Mouse (Mus musculus): ENCODE data around the gene Gm49711.

Gene Gm49711

DNA sequence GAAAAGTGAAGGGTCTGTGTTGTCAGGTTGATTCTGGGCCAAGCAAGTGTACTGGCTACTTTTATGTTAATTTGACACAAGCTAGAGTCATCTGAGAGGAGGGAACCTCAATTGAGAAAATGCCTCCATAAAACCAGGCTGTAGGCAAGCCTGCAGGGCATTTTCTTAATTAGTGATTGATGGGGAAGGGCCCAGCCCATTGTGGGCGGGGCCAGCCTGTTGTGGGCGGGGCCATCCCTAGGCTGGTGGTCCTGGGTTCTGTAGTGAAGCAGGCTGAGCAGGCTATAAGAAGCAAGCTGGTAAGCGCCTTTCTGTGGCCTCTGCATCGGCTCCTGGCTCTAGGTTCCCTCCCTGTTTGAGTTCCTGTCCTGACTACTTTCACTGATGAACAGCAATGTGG, 69.1 kb downstream of the Gm49711 start:
- no peak for DNase-seq

DNA sequence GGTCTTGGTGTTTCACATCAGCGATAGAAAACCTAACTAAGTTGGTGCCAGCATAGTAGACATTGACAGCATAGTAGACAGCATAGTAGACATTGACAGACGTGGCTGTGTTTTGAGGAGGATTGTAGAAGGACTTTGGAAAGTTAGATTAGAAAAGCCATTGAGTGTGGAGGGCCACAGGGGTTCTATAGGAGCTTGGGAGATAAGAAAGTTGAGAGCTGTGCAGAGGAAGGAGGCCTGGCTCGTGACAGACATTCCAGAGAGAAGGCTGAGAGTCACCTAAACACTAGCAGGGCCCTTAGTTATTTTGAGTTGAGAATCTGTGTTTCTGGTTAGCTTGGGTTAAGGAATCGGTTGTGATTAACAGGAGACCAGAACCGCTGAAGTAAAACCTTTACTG, 69.5 kb downstream of the Gm49711 start:
- DNase-seq, result no peak

DNA sequence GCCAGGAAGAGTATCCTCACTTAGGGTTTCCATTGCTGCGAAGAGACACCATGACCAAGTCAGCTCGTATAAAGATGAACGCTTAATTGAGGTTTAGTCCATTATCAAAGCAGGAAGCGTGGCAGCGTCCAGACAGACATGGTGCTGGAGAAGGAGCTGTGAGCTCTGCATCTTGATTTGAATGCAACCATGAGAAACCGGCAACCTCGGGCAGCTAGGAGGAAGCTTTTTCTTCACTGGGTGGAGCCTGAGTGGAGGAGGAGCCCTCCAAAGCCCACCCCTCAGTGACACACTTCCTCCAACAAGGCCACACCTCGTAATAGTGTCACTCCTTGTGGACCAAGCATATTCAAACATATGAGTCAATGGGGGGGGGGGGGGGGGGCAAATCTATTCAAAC, 71.7 kb downstream of the Gm49711 start:
- no peak for DNase-seq

DNA sequence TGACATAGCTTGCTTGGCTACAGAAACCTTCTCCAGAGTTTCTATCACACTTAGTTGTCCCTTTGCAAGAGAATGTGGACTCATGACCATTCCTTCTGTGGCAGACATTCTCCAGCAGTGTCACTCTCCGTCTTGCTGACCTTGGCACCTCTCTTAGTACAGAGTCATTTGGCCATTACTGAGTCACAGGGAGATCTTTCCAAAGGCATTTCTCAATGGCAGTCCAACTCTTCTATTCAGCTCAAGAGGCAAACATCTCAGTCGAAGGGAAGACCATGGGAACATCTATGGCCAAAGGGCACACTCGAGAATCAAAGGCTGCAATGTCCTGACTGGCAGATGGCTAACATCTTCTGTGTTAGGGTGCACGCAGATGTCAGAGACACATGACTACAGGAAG, 74.4 kb downstream of the Gm49711 start:
- DNase-seq, result no peak

DNA sequence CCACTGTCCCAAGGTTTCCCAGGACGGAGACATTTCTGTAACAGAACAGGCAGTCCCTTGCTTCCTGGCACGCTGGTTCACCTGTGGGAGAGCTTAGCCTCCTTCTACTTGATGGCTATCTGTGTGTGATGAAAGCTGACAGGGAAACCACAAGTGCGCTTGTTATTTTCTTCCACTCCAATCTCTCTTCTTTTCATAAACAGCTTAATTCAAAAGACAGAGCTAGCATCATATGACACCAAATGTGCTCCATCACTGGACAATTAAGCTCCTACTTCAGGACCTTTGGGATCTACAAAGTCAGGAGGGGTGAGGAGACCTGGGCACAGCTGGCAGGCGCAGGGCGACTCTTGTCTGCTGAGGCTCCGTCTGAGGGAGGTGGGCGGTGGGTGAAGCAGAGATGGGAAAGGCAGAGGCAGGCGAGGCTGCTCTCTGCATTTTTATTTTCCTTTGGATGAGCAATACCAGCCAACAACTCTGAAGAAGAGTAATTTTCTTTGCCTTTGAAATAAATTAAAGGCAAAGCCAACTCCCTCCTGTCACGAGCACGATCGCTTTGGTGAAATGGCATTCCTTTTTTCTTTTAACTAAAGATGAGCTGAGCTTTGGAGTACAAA, 76.1 kb downstream of the Gm49711 start:
- no peak for DNase-seq

DNA sequence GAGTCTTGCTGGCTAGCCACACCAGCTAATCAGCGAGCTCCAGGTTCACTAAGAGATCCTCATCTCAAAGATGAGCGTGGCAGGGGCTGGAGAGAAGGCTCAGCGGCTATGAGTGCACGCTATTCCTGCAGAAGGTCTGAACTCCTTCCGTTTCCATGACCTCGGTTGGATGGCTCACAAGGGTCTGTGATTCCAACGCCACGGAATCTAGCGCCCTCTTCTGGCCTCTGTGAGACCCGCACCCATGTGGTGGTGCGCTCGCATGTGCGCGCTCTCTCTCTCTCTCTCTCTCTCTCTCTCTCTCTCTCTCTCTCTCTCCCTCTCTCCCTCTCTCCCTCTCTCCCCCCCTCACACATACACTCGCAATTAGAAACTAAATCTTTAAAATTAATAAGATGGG, 78.2 kb downstream of the Gm49711 start:
- no peak for DNase-seq

DNA sequence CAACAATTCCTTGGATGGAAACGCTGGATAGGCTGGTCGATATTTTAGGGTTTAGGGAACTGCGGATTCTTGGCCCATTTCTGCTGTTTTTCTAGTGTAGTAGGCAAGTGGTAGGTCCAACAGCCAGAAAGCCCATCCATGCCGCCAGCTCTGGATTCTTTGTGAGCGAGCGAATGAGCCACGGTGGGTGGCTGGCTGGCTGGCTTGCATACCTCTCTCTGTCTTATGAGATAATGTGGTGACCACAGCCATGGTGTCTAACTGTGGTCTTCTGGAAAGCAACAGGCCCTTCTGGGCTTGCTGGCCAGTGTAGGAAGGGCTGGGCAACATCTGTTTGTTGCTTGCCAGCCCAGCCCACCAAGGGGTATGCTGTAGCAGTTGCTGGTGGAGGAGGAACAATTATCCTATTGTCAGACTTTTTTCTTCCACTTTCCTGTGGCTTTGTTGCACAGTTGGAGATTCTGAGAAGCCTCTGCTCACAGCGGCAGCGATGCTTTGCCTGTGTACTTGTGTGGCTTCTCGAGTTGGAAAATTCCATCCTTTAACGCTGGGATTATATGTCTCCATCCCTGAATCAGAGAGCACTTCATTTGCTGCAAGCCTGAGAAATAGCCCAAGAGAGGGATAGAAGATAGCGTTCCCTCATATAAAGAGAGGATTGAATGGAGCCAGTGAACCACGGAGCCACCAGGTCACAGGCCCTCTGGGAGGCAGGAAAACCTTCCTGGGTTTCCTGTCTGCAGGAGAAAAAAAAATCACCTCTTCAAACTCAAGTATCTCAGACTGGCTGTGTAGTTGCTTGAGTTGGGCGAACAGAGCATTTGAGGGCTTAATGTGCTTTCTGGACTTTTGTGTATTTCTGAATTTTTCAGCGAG, 81.5 kb downstream of the Gm49711 start:
- DNase-seq, result no peak

DNA sequence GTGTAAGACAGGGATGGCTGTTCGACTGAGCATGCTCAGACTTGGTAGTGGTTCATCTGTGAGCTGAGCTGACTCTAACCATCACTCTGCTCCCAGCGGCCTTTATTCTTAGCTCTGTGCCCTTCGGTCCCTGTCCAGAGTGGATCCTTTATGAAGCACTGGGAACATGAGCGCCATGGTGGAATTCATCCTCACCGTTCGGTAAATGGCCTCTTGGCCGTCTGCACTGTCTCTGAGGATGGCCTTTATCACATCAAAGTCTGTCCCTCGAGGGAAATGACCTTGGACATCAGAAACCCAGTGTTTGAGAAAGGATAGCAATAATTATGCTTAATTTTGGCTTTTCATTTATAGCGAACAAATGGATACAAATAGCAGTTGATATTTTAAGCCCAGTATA, 82.2 kb downstream of the Gm49711 start:
- DNase-seq, result no peak

DNA sequence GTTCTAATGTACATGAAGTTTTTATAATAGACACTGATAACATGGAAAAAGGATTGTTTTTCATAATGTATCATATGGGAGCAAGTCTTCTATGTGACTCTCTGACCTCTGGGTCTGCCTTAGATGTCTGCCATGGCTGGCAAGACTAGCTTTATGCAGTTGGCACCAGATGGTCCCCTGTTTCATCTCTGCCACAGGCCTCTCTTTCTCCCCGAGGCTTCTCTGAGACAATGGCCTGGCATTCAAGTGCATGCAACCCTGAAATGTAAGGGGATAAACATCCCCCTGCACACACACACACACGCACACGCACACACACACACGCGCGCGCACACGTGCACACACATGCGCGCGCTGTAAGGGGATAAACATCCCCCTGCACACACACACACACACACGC, 82.9 kb downstream of the Gm49711 start:
- no peak for DNase-seq

DNA sequence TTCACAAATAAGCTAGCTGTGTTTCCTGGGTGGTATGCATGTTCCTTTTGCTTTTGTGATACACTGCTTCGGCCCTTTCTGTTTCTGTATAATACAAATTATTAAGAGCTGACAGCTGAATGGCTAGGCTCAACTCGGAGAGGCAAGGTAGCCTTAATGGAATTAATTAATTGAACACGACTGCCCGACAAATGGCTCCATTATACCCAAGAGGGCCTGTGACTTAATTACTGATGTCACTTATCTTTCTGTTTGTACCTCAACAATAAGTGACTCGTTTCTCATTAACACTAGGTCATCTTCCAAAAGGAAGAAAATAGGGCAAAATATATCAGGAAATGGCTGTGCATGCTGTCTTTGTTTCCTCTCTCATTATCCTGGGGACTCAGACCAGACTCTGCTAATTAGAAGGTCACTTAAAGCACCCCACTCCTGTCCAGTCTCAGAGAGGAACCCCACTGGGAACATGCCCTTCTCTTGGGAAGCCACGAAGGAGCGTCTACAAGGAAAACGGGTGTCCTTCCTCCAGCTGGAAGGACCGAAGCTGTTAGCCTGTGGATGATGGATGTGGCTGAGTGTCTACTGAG, 84.4 kb downstream of the Gm49711 start:
- DNase-seq, result no peak

DNA sequence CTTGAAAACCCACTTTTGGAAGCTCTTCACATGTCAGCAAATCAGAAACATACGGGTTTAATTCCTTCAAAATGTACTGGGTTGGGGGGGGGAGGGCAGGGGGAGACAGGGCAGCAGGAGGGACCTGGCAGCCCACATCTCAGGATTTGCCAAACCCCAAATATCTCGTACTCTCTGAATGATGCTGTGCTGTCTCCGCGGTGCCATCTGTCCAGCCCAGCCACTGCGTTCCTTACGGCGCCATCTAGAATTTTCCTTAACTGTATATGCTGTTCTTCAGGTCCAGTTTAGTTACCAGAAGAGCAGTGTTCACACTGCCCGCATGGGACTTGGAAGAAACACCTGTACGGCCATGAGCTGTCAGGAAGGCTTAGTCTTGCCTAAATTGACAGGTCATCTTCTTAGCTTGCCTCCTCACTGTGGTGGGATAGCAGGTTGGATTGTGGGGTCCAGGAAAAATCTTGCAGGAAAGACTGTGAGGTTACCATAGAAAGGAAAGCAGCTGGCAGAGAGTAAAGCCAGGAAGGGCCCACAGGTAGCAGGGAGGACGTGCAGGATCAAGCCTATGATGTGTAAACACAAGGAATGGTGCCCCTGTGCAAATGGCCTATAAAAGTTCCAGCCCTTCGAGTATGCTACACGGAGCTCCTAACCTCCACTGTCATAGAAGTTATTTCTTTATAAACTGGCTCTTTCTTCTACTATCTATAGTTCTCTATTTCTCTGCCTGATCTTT, 89.7 kb downstream of the Gm49711 start:
- no peak for DNase-seq

DNA sequence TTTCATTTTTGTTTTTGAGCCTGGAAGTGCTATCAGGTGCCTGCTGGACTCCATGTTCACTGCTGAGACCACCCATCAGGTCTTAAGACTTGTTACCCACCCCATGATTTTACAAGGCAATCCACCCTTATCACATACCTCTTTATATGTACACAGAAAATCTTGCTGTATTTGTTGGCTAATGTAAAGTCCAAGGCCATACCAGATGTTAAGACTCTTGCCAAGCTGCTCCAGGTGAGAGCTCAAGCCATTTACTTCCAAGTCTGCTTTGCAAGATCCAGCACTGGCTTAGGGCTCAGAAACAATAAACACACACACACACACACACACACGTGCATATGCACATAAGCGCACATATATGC, 90.2 kb downstream of the Gm49711 start:
- no peak for DNase-seq

DNA sequence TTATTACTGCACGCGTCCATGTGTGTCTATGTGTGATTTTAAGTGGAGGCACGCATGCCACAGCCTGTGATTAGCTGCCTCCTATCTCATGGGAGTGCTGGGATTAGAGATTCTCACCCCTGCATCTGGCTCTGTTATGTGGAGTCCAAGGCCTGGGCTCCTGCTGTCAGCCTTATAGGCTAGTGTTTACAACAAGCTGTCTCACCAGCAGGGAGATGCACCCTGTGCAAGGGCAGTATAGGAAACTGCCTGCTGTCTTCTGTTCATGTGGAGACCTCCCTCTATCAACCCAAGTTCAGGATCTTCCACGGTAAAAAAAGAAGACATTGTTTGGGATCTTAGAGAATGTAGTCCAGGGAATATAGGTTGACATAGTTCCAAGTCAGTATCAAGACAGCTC, 92.9 kb downstream of the Gm49711 start:
- DNase-seq, result no peak

DNA sequence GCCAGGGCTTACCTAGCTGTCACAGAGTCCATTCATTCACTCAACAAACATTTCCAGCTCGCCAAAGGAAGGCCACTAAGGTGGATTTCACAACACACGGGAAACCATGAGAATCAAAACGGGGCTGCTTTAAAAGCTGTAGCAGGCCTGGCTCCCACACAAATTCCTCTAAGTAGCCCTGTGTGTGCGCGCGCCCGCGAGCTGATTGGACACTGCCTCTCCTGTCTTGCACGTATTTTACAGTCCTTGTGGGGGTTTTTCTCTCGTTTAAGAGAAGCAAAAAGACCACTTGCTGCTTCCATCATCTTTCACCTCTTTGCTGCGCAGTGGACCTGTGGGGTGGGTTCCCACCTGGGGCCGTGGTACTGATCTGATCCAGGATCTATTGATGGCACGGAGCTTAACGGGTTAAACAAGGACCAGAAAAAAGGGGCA, 99.9 kb downstream of the Gm49711 start:
- peak; percentile 61 for DNase-seq

DNA sequence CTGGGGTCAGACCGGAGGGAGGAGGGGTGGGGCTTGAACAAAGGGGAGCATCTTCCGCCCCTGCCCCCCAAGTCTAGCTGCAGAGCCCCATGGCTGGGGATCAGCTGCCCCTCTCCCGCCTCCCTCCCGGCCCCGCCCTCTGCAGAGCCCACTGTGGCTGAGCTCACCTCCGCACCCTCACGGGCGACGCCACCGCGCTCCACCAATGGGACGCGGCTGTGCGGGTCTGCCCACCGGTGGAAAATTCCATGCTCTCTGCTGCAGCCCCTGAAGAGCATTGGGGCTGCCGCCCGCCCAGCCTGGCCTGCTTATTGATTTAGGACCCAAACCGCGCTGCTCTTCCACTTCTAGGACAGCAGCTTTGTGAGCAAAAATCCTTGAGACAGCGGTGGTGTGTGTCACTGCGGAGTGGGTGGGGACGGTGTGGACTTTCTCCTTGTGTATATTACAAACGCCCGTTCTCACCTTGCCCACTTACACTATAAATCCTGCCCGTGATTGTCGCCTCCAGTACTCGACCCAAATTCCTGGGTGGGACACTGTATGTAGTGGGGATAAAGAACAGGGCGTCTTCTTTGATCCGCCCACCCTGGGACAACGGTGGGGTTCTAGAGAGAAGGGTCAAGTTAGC, 100.5 kb downstream of the Gm49711 start:
- DNase-seq, result peak; percentile 73

DNA sequence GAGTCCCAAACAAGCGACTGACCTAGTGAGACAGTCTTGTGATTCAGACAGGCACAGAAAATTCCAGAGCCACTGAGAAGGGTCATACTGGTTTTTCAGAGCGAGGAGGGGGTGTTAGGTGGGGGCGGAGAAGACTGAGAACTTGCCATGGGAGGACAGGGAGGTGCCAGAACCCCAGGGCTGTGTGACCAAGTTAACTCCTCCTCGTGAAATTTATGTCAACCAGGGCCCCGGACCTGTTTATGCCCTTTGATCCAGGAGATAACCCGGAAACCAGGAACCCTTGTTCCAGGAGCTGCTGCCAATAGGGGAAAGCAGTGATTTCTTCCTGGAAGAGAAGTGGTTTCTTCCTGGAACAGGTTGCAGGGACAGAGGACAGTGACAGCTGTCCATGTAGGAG, 101.0 kb downstream of the Gm49711 start:
- no peak for DNase-seq

DNA sequence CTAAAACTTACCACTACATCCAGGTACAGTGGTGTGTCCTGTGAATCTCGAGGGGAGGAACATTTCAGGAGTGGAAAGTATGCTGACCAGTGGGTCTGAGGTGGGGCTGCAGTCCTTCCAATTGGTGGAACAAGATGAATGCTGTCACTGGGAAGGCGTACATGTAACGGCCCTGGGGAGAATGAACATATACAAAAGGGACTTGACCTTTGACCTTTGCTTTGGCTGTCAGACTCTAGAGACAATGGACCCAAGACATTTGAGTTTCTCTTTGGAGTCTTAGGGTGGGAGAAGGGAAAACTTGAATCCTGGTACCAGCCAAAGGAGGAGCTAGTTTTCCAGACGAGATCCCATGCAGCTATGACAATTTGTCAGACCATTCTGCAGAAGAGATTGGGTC, 104.2 kb downstream of the Gm49711 start:
- no peak for DNase-seq

DNA sequence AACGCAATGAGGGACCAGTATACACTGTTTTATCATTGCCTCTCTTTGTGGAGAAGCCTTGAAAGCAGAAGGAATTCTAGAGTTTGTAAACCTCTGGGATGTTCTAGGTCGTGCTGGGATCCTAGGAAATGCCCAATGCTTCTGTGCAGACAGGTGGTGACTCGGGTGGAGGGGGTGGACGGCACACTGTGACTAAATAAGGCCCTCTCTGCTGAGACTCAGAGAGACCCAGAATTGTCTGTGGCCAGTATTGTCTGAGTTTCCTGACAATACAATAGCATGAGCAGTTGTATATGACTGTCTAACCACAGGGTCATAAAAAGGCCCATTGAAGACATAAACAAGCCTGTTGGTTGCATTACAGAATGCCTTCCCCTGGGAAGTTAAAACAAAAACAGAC, 105.4 kb downstream of the Gm49711 start:
- no peak for DNase-seq

DNA sequence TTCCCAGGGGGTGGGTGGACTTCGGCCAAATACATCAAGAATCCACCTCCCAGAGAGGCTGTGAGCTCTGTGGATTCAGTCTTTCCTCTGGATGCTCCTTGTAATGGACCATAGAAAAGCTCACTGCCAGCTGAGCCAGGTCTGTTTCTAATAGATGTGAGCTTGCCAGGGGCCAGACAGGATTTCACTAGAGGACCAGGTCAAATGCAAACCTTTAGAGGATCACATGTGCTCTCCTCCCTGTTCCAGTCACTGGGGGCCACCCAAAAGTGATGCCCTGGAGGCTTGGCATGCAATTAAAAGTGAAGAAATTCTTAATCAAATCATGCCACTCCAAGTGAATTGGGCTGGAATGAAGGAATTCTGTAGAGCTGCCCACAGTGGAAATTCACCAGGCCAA, 117.9 kb downstream of the Gm49711 start:
- DNase-seq, result peak; percentile 33

DNA sequence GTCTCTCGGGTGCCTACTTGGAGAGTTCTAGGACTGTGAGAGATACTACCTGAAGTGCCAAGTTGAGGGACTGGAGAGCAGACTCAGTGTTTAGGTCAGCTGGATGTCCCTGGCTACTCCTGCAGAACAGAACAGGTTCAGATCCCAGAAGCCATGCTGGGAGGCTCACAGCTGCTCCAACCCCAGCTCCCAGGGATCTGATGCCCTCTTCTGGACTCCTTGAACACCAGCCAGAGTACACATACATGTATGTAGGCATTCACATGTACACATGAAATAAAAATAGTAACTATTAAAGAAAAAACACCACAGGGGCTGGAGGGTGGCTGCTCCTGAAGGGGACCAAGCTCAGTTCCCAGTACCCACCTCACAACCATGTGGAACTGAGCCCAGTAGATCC, 119.6 kb downstream of the Gm49711 start:
- no peak for DNase-seq

DNA sequence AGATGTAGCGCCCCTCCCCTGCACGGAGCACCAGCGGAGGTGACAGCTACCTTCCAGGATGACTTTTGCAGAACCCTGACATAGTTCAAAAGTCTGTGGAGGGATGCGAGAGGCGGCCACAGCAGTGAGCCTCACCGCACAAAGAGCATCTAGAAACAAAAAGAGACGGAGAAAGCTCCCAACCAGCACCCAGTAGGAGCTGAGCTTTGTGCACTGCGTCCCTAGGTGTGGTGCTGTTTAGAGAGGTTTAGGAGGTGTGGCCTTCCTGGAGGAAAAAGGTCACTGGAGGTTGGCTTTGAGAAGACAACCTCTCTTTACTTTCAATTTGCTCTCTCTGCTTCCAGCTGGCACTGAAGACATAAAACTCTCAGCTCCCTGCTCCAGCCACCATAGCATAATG, 121.2 kb downstream of the Gm49711 start:
- DNase-seq, result no peak

DNA sequence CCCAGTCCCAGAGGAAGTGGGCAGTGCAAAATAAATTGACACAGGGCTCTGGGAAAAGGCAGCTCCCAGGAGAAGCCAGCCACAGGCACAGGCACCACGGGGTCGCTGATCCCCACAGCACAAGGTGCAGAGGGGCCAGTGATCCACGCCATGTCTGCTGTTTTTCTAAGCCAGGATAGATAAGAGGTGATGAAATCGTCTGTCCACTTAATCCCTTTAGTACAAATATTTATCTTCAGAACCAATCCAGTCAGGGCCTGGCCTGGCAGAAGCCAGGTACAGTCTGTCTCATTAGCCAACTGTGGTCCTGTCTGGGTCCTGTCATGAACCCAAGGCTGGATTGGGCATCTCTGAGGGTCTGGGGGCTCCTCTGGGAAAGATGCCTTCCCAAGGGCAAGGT, 125.4 kb downstream of the Gm49711 start:
- no peak for DNase-seq

DNA sequence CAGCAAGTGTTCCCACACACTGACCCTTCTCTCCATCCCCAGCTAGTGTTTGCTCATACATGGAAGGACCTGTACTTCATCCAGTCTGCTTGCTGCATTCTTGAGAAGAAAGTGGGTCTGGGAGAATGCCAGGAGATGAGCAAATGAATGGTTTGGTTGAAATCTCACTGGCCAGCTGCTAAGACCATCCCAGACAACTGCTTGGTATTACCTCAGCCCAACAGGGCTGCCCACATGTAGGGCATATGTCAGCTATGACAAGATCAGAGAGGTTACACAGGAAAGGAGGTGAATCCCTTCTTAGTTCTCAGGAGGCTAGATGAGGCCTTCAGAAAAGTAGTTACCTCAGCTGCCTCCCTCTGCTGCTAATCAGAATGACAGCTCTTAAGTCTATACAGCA, 132.5 kb downstream of the Gm49711 start:
- no peak for DNase-seq

Data from kidney, adult 18-20 months (tissue).